Mouse (Mus musculus) stomach, embryonic 16.5 days (tissue): Measurements from ENCODE around the gene Trpc1. TPM values are rescaled to one million over a fixed set of nuclear protein-coding genes. Genes with fewer than 3 reads are reported as not detected.
A peak's percentile ranks its signal among the peaks of the same experiment; 100 is the strongest.

Experiments
- ATAC-seq: fragments of 200-750 bp; cut with Nextera tagmentation; 2 replicates; pipeline ENCODE4 v1.8.0; 2017; ENCODE audit warnings: moderate number of reproducible peaks, moderate TSS enrichment; ENCODE audit not compliant: insufficient read depth, low FRiP score
- H3K27ac ChIP-seq: fragments of 300-500 bp; sonication (generic); 2 replicates; pipeline ENCODE4 v1.5.1; 2014; ENCODE audit warnings: low read length
- H3K27me3 ChIP-seq: fragments of 300-500 bp; sonication (generic); 2 replicates; pipeline ENCODE4 v1.6.1; 2014; ENCODE audit warnings: low read length, control low read depth, mixed read lengths; ENCODE audit not compliant: control insufficient read depth, insufficient read depth
- H3K36me3 ChIP-seq: fragments of 300-500 bp; sonication (generic); 2 replicates; pipeline ENCODE4 v1.6.1; 2014; ENCODE audit warnings: low read length; ENCODE audit not compliant: control insufficient read depth, insufficient read depth
- H3K4me1 ChIP-seq: fragments of 300-500 bp; sonication (generic); 2 replicates; pipeline ENCODE4 v1.6.1; 2014; ENCODE audit warnings: low read length, control low read depth, mixed read lengths; ENCODE audit not compliant: control insufficient read depth, insufficient read depth
- H3K4me2 ChIP-seq: fragments of 300-500 bp; sonication (generic); 2 replicates; pipeline ENCODE4 v1.6.1; 2014; ENCODE audit warnings: low read depth, low read length, mixed read lengths
- H3K4me3 ChIP-seq: fragments of 300-500 bp; sonication (generic); replicated peaks from 2 replicates; pipeline ENCODE4 v1.5.1; 2014; ENCODE audit warnings: mild to moderate bottlenecking, low read length
- H3K9ac ChIP-seq: fragments of 300-500 bp; sonication (generic); 2 replicates; pipeline ENCODE4 v1.6.1; 2014; ENCODE audit warnings: low read length
- H3K9me3 ChIP-seq: fragments of 300-500 bp; sonication (generic); replicated peaks from 2 replicates; pipeline ENCODE4 v1.6.1; 2016; ENCODE audit warnings: low read length, control low read depth; ENCODE audit not compliant: control insufficient read depth
- WGBS: fragments of 180-500 bp; shearing (Covaris S2); extraction: QIAGEN DNeasy Blood & Tissue Kit; methylation state at CpG from one replicate; pipeline ENCODE4 v1.1.7; 2014; 5-methylcytosine and 5-hydroxymethylcytosine counted together
- polyA plus RNA-seq: library from polyadenylated mRNA; unstranded; fragments of >200 nt; fragmentation: Nextera tagmentation; extraction: Ambion mirVana; gene quantifications from 2 replicates; pipeline ENCODE4 v1.2.1, GENCODE M21; 2015

Gene Trpc1
- polyA plus RNA-seq, 1 experiment from 2014 or later = 1.4 TPM

DNA sequence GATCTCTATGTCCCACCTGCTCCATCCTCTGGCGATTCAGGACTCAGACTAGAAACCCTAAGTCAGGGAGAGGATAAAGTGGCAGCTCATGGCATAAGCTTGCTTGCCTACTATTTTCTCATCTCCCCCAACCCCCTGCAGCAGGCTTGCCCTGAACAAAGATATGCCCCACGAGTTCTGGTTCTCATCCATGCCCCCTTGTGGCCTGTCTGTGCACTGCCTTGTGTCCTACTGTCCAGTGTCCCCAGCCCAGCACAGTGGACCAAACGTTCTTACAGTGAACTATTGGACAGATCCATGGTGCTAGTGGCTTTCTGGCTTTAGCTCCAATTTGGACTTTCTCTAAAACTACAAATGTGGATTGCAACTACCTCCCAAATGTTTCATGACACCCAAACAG, 62.1 kb downstream of the Trpc1 start:
- H3K36me3 ChIP-seq = no peaks in the 10 kb centered on the region
- no peaks in the 10 kb centered on the region for H3K9me3 ChIP-seq
- no peak overlapping the region for H3K4me3 ChIP-seq
- H3K4me1 ChIP-seq = no peaks in the 10 kb centered on the region
- no peaks in the 10 kb centered on the region for H3K27me3 ChIP-seq
- whole genome bisulfite sequencing = 55% methylated on average over 3 of the region's 3 CpGs
- H3K9ac ChIP-seq = no peak overlapping the region
- H3K4me2 ChIP-seq = no peak overlapping the region
- ATAC-seq = no peak
- H3K27ac ChIP-seq = no peak overlapping the region

DNA sequence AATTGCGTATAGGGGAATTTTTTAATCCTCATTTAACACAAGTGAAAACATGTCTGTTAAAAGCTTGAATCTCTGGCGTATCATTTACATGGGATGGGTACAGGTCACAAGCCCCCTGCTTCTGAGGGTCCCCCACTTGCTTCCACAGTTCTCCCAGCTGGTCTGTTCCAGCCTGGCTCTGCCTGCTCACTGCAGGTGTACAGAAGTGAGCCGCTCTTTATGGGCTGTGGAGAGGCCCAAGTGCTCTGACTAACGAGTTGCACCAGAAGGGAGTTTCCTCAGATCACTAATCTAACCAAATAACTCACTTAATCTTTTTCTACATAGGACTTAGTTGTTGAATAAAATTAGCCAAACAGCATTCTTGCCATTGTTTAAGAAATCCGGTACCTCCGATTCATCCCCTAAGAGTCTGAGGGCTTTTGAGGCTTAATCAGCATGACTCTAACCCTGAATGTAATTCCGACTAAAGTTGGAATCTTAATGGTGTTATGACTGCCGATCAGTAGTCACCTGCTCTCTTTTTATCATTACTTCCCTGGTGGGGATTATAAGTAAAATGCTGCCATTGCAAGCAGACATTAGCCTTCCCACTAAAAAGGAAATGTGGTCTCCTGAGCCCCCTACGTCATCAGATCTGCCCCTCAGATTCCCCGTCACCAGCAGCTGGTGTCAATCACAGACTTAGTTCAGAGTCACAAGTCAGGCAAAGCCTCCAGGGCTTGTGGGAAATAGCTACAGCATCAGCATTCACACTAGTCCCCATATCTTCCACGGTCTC, 64.3 kb downstream of the Trpc1 start:
- 56% methylated on average over 11 of the region's 11 CpGs for WGBS
- no peak for ATAC-seq
- H3K4me2 ChIP-seq = no peak overlapping the region

DNA sequence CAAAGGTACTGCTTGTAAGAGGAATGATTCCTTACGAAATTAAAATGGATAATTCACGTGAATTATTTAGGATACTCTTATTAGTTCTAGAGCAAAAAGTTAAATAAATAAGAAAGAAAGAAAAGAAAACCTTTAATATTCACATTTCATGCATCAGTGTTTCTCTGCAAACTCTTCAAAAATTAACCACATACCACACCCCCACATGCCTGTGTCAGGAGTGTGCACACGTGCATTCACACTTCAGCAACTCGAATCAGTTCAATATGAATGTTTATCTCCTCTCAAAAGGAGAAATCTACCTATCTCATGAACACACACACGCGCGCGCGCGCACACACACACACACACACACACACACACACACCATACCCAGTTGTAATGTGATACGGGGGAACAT, 69.5 kb downstream of the Trpc1 start:
- WGBS = 88% methylated on average over 11 of the region's 11 CpGs
- no peaks in the 10 kb centered on the region for H3K27me3 ChIP-seq
- peaks cover under 1% of the 10 kb centered on the region; the same call in 1 of the 2 replicates for H3K4me1 ChIP-seq
- no peak overlapping the region for H3K9ac ChIP-seq
- H3K4me3 ChIP-seq = no peak overlapping the region
- no peak overlapping the region for H3K4me2 ChIP-seq
- no peak for ATAC-seq
- no peaks in the 10 kb centered on the region for H3K9me3 ChIP-seq
- H3K27ac ChIP-seq = no peak overlapping the region
- no peaks in the 10 kb centered on the region for H3K36me3 ChIP-seq

More for the DNA sequence above, 64.3 kb downstream of the Trpc1 start:
- Histone ChIP-seq H3K27ac (no peak overlapping the region), H3K9me3 (no peaks in the 10 kb centered on the region), H3K4me3 (no peak overlapping the region), H3K4me1 (no peaks in the 10 kb centered on the region), H3K9ac (no peak overlapping the region), H3K27me3 (no peaks in the 10 kb centered on the region), H3K36me3 (no peaks in the 10 kb centered on the region)

GRCm38 (mm10) chr9:95679966-95680365, 70.2 kb downstream of the Trpc1 start:
- Histone ChIP-seq H3K4me1 (peaks cover 3% of the 10 kb centered on the region; the same call in 1 of the 2 replicates), H3K27ac (no peak overlapping the region), H3K36me3 (no peaks in the 10 kb centered on the region), H3K4me3 (no peak overlapping the region), H3K9me3 (no peaks in the 10 kb centered on the region), H3K4me2 (no peak overlapping the region), H3K9ac (no peak overlapping the region), H3K27me3 (no peaks in the 10 kb centered on the region)
- 59% methylated on average over 7 of the region's 7 CpGs for WGBS
- ATAC-seq = no peak

DNA sequence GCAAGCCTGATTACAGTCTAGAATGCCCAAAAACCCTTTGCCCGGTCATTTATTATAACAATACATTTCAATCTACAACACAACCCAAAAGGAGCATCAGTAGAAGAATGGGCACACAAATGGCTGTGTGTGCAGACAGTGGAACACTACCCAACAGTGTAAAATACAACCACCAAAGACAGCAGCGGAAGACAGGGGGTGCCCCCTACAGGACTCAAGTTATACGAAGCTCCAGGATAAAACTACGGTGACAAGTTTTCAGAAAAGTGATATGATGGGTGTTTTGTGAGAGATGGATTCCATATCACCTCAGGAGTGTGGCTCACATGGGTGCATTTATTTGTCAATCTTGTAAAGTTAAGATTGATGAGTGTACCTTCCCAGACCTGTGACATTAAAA, 74.2 kb downstream of the Trpc1 start:
- 89% methylated on average over 4 of the region's 4 CpGs for whole genome bisulfite sequencing
- H3K4me2 ChIP-seq = no peak overlapping the region

DNA sequence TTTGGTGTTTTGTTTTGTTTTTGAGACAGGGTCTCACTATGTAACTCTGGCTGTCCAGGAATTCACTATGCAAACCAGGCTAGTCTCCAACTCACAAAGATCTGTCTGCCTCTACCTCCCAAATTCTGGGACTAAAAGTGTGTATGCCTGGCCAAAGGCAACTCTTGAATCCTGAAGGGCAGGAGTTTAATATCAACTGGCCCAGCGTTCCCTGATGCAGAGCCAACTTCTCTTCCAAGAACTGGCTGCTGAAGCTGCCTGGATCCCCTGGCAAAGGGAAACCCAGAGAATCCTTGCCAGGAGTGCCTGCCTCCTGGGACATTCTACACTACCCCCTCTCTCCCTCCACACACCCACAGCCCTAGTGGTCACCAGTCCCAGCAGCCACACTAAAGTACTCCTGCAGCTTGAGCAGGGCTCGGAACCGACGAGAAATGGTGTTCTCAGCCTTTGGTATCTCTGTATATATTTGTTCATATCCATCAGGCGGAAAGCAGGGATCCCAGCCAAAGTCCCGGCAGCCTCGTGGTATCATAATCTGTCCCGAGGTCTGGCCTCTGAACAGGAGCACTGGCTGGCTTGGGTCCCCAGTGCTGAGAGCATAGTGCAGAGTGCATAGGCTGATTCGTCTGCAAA, 75.0 kb downstream of the Trpc1 start:
- Histone ChIP-seq H3K27me3 (no peaks in the 10 kb centered on the region), H3K36me3 (no peaks in the 10 kb centered on the region), H3K4me3 (no peak overlapping the region), H3K4me1 (peaks cover 6% of the 10 kb centered on the region; the same call in 1 of the 2 replicates), H3K4me2 (peak overlapping the region; percentile 31; the same call in 1 of the 2 replicates), H3K9ac (no peak overlapping the region), H3K9me3 (no peaks in the 10 kb centered on the region), H3K27ac (peak overlapping the region; percentile 66; the same call in 1 of the 2 replicates)
- WGBS = 53% methylated on average over 9 of the region's 9 CpGs
- ATAC-seq = peak; percentile 25; the same call in 1 of the 2 replicates

More for the DNA sequence above, 74.2 kb downstream of the Trpc1 start:
- H3K4me3 ChIP-seq = no peak overlapping the region
- H3K9ac ChIP-seq = no peak overlapping the region
- peaks cover 6% of the 10 kb centered on the region; the same call in 1 of the 2 replicates for H3K4me1 ChIP-seq
- no peaks in the 10 kb centered on the region for H3K27me3 ChIP-seq
- H3K27ac ChIP-seq = no peak overlapping the region
- no peaks in the 10 kb centered on the region for H3K36me3 ChIP-seq
- H3K9me3 ChIP-seq = no peaks in the 10 kb centered on the region
- no peak for ATAC-seq

DNA sequence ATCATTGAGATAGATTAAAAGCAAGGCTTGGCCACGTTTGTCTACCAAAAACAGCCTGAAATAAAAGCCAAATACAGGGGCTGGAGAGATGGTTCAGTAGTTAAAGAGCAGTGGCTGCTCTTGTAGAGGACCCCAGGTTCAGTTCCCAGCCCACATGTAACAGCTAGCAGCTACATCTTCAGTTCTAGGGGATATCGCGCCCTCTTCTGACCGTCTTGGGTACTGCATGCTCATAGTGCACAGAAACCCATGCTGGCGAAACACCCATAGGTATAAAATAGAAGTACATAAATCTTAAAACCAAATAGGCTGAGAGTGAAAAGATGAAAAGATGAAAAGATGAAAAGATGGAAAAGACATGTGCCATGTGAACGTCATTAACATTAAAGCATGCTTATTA, 77.4 kb downstream of the Trpc1 start:
- WGBS = 87% methylated on average over 6 of the region's 6 CpGs
- ATAC-seq = no peak
- H3K4me2 ChIP-seq = no peak overlapping the region

GRCm38 (mm10) chr9:95672331-95672730, 77.8 kb downstream of the Trpc1 start:
- Histone ChIP-seq H3K4me2 (no peak overlapping the region), H3K27ac (no peak overlapping the region), H3K27me3 (no peaks in the 10 kb centered on the region), H3K9me3 (no peaks in the 10 kb centered on the region), H3K4me1 (peaks cover 6% of the 10 kb centered on the region; the same call in 1 of the 2 replicates), H3K4me3 (no peak overlapping the region), H3K36me3 (no peaks in the 10 kb centered on the region), H3K9ac (no peak overlapping the region)
- no peak for ATAC-seq
- WGBS = 83% methylated on average over 3 of the region's 3 CpGs

More for the DNA sequence above, 77.4 kb downstream of the Trpc1 start:
- Histone ChIP-seq H3K9me3 (no peaks in the 10 kb centered on the region), H3K9ac (no peak overlapping the region), H3K27me3 (no peaks in the 10 kb centered on the region), H3K4me3 (no peak overlapping the region), H3K27ac (no peak overlapping the region), H3K36me3 (no peaks in the 10 kb centered on the region), H3K4me1 (peaks cover 6% of the 10 kb centered on the region; the same call in 1 of the 2 replicates)

DNA sequence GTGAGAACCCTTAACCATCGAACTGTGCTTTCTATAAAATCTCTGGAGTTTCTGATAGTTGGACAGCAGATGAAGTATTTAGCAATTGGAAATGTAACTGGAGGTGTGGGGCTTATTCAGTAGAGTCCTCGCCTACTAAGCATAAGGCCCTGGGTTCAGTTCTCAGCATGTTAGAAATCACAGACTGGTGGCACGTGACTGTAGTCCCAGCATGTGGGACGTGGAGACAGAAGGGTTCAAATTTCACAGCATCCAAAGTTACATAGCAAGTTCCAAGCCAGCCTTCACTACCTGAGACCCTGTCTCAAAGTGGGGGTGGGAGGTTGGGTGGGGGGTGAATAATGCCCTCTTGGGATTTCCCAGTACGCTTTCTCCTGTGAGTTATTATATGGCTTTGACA, 81.9 kb downstream of the Trpc1 start:
- Histone ChIP-seq H3K27me3 (no peaks in the 10 kb centered on the region), H3K4me3 (no peak overlapping the region), H3K9me3 (no peaks in the 10 kb centered on the region), H3K27ac (no peak overlapping the region), H3K4me1 (peaks cover 6% of the 10 kb centered on the region; the same call in 1 of the 2 replicates), H3K9ac (no peak overlapping the region), H3K36me3 (no peaks in the 10 kb centered on the region), H3K4me2 (no peak overlapping the region)
- 71% methylated on average over 5 of the region's 5 CpGs for WGBS
- ATAC-seq = no peak
